Mouse (Mus musculus): ENCODE measurements at regions not wholly inside any gene's neighbourhood (a gene's known extent, or its start where the extent isn't known, plus 50 kb on each side); places are given as distances from the start of the nearest gene placed in this dataset.

GRCm38 (mm10) chr11:19194464-19194863, 175.7 kb upstream of the Meis1 start:
- ATAC-seq (no peak), DNase-seq (ENCODE audit: low spot score) (no peak)
- no peak overlapping the region for H3K4me2 ChIP-seq (replicated peaks; ENCODE audit: low read depth, low read length)
- no peak overlapping the region for H3K4me3 ChIP-seq (ENCODE audit: low read depth, low read length)
- H3K27ac ChIP-seq (ENCODE audit: low read length), result no peak overlapping the region
- TF ChIP-seq EP300 (IDR thresholded peaks at IDR 0.05) (no peak), CTCF (IDR thresholded peaks at IDR 0.05) (no peak)
- no peaks in the 10 kb centered on the region for H3K36me3 ChIP-seq (ENCODE audit: insufficient read depth, low read length)
- H3K9me3 ChIP-seq (ENCODE audit: low read length), result no peaks in the 10 kb centered on the region
- no peak overlapping the region for H3K9ac ChIP-seq (replicated peaks; ENCODE audit: low read depth)
- H3K27me3 ChIP-seq (replicated peaks; ENCODE audit: insufficient read depth, low read length), result no peaks in the 10 kb centered on the region
- no peaks in the 10 kb centered on the region for H3K4me1 ChIP-seq (ENCODE audit: insufficient read depth, low read depth, low read length)
- 14% methylated on average over 1 of the region's 1 CpGs for WGBS

GRCm38 (mm10) chr11:19197790-19198189, 179.0 kb upstream of the Meis1 start:
- DNase-seq (ENCODE audit: low spot score), result no peak
- 94% methylated on average over 1 of the region's 1 CpGs for WGBS
- ATAC-seq, result no peak
- Histone ChIP-seq H3K9me3 (ENCODE audit: low read length) (no peaks in the 10 kb centered on the region), H3K4me1 (ENCODE audit: insufficient read depth, low read depth, low read length) (no peaks in the 10 kb centered on the region), H3K36me3 (ENCODE audit: insufficient read depth, low read length) (no peaks in the 10 kb centered on the region), H3K4me3 (ENCODE audit: low read depth, low read length) (no peak overlapping the region), H3K27ac (ENCODE audit: low read length) (no peak overlapping the region), H3K27me3 (replicated peaks; ENCODE audit: insufficient read depth, low read length) (no peaks in the 10 kb centered on the region), H3K9ac (replicated peaks; ENCODE audit: low read depth) (no peak overlapping the region), H3K4me2 (replicated peaks; ENCODE audit: low read depth, low read length) (no peak overlapping the region)
- TF ChIP-seq CTCF (IDR thresholded peaks at IDR 0.05) (no peak), EP300 (IDR thresholded peaks at IDR 0.05) (no peak)

- no peak for DNase-seq (ENCODE audit: low spot score)
- no peak overlapping the region for H3K4me3 ChIP-seq (ENCODE audit: low read depth, low read length)
- H3K27ac ChIP-seq (ENCODE audit: low read length), result no peak overlapping the region
- H3K4me1 ChIP-seq (ENCODE audit: insufficient read depth, low read depth, low read length), result no peaks in the 10 kb centered on the region
- H3K9ac ChIP-seq (replicated peaks; ENCODE audit: low read depth), result no peak overlapping the region
- WGBS, result 77% methylated on average over 8 of the region's 8 CpGs
- no peaks in the 10 kb centered on the region for H3K36me3 ChIP-seq (ENCODE audit: insufficient read depth, low read length)
- no peak overlapping the region for H3K4me2 ChIP-seq (replicated peaks; ENCODE audit: low read depth, low read length)
- TF ChIP-seq EP300 (IDR thresholded peaks at IDR 0.05) (no peak), CTCF (IDR thresholded peaks at IDR 0.05) (no peak)
- ATAC-seq, result no peak
- H3K27me3 ChIP-seq (replicated peaks; ENCODE audit: insufficient read depth, low read length), result no peaks in the 10 kb centered on the region
- H3K9me3 ChIP-seq (ENCODE audit: low read length), result no peaks in the 10 kb centered on the region
Measured at GRCm38 (mm10) chr11:19202602-19203517, 184.1 kb upstream of the Meis1 start.

GRCm38 (mm10) chr11:19203518-19203900, 184.7 kb upstream of the Meis1 start:
- no peak overlapping the region for H3K4me3 ChIP-seq (ENCODE audit: low read depth, low read length)
- no peak overlapping the region for H3K9ac ChIP-seq (replicated peaks; ENCODE audit: low read depth)
- TF ChIP-seq CTCF (IDR thresholded peaks at IDR 0.05) (no peak), EP300 (IDR thresholded peaks at IDR 0.05) (no peak)
- no peak overlapping the region for H3K27ac ChIP-seq (ENCODE audit: low read length)
- DNase-seq (ENCODE audit: low spot score) (no peak), ATAC-seq (no peak)
- H3K9me3 ChIP-seq (ENCODE audit: low read length), result no peaks in the 10 kb centered on the region
- 67% methylated on average over 4 of the region's 4 CpGs for WGBS
- no peaks in the 10 kb centered on the region for H3K4me1 ChIP-seq (ENCODE audit: insufficient read depth, low read depth, low read length)
- no peak overlapping the region for H3K4me2 ChIP-seq (replicated peaks; ENCODE audit: low read depth, low read length)
- H3K27me3 ChIP-seq (replicated peaks; ENCODE audit: insufficient read depth, low read length), result no peaks in the 10 kb centered on the region
- no peaks in the 10 kb centered on the region for H3K36me3 ChIP-seq (ENCODE audit: insufficient read depth, low read length)

GRCm38 (mm10) chr11:19203968-19204367, 185.2 kb upstream of the Meis1 start:
- ATAC-seq (peak; percentile 70; the same call in 1 of the 2 replicates), DNase-seq (ENCODE audit: low spot score) (peak; percentile 77)
- Histone ChIP-seq H3K4me2 (replicated peaks; ENCODE audit: low read depth, low read length) (no peak overlapping the region), H3K9me3 (ENCODE audit: low read length) (no peaks in the 10 kb centered on the region), H3K4me3 (ENCODE audit: low read depth, low read length) (no peak overlapping the region), H3K27me3 (replicated peaks; ENCODE audit: insufficient read depth, low read length) (no peaks in the 10 kb centered on the region), H3K4me1 (ENCODE audit: insufficient read depth, low read depth, low read length) (no peaks in the 10 kb centered on the region), H3K27ac (ENCODE audit: low read length) (no peak overlapping the region), H3K9ac (replicated peaks; ENCODE audit: low read depth) (no peak overlapping the region), H3K36me3 (ENCODE audit: insufficient read depth, low read length) (no peaks in the 10 kb centered on the region)
- TF ChIP-seq CTCF (IDR thresholded peaks at IDR 0.05) (no peak), EP300 (IDR thresholded peaks at IDR 0.05) (peak; percentile 83)
- WGBS, result 36% methylated on average over 5 of the region's 5 CpGs

- no peak overlapping the region for H3K4me3 ChIP-seq (ENCODE audit: low read depth, low read length)
- 43% methylated on average over 7 of the region's 7 CpGs for WGBS
- no peaks in the 10 kb centered on the region for H3K9me3 ChIP-seq (ENCODE audit: low read length)
- H3K4me2 ChIP-seq (replicated peaks; ENCODE audit: low read depth, low read length), result no peak overlapping the region
- no peaks in the 10 kb centered on the region for H3K4me1 ChIP-seq (ENCODE audit: insufficient read depth, low read depth, low read length)
- H3K27ac ChIP-seq (ENCODE audit: low read length), result no peak overlapping the region
- peak; percentile 55 for ATAC-seq
- H3K36me3 ChIP-seq (ENCODE audit: insufficient read depth, low read length), result no peaks in the 10 kb centered on the region
- no peaks in the 10 kb centered on the region for H3K27me3 ChIP-seq (replicated peaks; ENCODE audit: insufficient read depth, low read length)
- H3K9ac ChIP-seq (replicated peaks; ENCODE audit: low read depth), result no peak overlapping the region
- TF ChIP-seq EP300 (IDR thresholded peaks at IDR 0.05) (no peak), CTCF (IDR thresholded peaks at IDR 0.05) (no peak)
- DNase-seq (ENCODE audit: low spot score), result peak; percentile 28
Measured at GRCm38 (mm10) chr11:19204521-19204920, 185.7 kb upstream of the Meis1 start.
